Mouse (Mus musculus): ENCODE results near the gene P2rx4. TPM values are rescaled to one million over a fixed set of nuclear protein-coding genes. Genes with fewer than 3 reads are reported as not detected.

Gene P2rx4
- polyA plus RNA-seq, 1 experiment: 112 TPM

DNA sequence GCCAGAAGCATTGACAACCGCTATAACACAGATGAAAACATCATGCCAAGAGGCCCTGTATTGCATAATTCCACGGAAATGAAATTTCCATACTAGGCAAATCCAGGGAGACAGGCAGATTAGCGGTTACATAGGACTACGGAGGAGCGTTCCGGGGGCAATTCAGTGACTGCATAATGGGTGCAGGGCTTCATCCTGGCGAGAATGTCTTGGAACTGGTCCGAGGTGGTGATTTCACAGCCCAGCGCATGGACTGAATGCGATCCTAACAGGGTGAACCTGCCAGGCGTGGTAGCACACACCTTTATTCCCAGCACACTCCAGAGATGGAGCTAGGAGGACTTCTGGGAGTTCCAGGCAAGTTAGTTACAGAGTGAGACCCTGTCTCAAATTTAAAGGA, 59.9 kb downstream of the P2rx4 start:
- no peak for DNase-seq
- TF ChIP-seq CTCF (IDR thresholded peaks at IDR 0.05; ENCODE audit: insufficient read depth, low read length): no peak
- WGBS: 91% methylated on average over 11 of the region's 11 CpGs
- no peak overlapping the region for H3K4me3 ChIP-seq (replicated peaks; ENCODE audit: extremely low read depth, low read depth, low read length)
- peaks cover 5% of the 10 kb centered on the region; the same call in 1 of the 2 replicates for H3K4me1 ChIP-seq (ENCODE audit: control insufficient read depth, insufficient read depth, low read length)

DNA sequence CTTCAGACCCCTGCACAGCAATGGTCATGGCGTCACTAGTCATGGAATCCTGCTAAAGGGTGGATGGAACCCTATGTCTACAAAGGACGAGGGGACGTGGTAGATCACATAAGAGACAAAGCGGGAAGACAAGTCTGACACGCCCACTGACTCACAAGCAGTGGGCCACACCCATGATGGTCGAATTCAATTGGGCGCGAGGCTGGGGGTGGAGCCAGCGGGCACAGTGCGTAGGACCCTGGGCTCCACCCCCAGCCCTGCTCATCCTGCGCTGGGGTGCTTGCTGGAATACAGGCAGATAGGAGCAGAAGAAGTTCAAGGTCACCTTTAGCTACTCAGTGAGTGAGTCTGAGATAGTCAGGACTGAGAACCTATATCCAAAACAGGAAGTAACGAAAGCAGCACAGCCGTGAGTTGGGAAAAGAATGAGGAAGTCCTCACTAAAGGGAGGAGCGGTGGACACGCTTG, 61.8 kb downstream of the P2rx4 start:
- 80% methylated on average over 15 of the region's 15 CpGs for WGBS
- Histone ChIP-seq H3K4me3 (replicated peaks; ENCODE audit: extremely low read depth, low read depth, low read length) (no peak overlapping the region), H3K4me1 (ENCODE audit: control insufficient read depth, insufficient read depth, low read length) (peaks cover 5% of the 10 kb centered on the region; the same call in 1 of the 2 replicates)
- DNase-seq: no peak
- TF ChIP-seq POLR2A (IDR thresholded peaks at IDR 0.05; ENCODE audit: borderline replicate concordance, extremely low read depth, low read depth, low read length) (no peak), CTCF (IDR thresholded peaks at IDR 0.05; ENCODE audit: insufficient read depth, low read length) (no peak)

DNA sequence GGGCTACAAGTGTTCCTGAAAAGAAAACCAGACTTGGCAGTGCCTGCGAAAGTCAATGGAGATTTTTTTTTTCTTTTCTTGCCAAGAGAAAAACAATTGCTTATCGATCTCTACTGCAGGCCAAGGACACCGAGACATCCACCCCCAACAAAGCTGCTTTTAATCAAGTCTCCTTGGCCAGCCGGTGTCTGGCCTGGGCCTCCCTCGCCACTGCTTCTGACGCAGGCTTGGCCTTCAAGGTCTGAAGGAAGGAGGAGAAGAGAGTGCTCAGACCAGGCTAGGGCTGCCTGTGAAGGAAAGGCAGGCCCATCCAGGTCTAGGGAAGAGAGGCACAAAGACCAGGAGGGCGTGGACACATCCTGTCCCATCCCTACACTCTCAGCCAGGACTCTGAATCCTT, 63.0 kb downstream of the P2rx4 start:
- 42% methylated on average over 7 of the region's 7 CpGs for WGBS
- TF ChIP-seq POLR2A (IDR thresholded peaks at IDR 0.05; ENCODE audit: borderline replicate concordance, extremely low read depth, low read depth, low read length): no peak
- TF ChIP-seq CTCF (IDR thresholded peaks at IDR 0.05; ENCODE audit: insufficient read depth, low read length): no peak
- DNase-seq: peak; percentile 28
- no peak overlapping the region for H3K4me3 ChIP-seq (replicated peaks; ENCODE audit: extremely low read depth, low read depth, low read length)
- H3K4me1 ChIP-seq (ENCODE audit: control insufficient read depth, insufficient read depth, low read length): peaks cover 7% of the 10 kb centered on the region

DNA sequence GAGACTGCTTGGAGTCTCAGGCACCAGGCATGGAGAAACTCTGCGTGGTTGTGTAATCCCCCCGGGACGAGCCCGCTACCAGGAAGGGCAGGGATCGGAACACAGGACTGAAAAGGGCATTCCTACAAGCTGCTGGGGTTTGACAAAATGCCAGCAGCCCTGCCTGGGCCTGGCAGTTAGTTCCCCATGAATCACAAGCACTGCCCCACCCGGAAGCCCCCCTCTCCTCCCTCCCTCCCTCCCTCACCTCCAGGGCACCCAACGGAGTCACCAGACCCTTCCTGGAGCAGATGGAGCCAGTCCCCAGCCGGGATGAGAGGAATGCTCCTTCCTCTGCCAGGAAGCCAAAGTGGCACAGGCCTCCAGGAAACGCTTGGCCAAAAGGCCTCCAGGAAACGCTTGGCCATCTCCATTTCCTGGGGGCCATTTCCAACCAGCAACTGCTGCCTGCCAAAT, 63.5 kb downstream of the P2rx4 start:
- peak; percentile 55 for DNase-seq
- TF ChIP-seq CTCF (IDR thresholded peaks at IDR 0.05; ENCODE audit: insufficient read depth, low read length) (no peak), POLR2A (IDR thresholded peaks at IDR 0.05; ENCODE audit: borderline replicate concordance, extremely low read depth, low read depth, low read length) (peak; percentile 9; the same call in 1 of the 2 replicates)
- H3K4me3 ChIP-seq (replicated peaks; ENCODE audit: extremely low read depth, low read depth, low read length): no peak overlapping the region
- peaks cover 9% of the 10 kb centered on the region for H3K4me1 ChIP-seq (ENCODE audit: control insufficient read depth, insufficient read depth, low read length)
- 10% methylated on average over 10 of the region's 10 CpGs for WGBS

DNA sequence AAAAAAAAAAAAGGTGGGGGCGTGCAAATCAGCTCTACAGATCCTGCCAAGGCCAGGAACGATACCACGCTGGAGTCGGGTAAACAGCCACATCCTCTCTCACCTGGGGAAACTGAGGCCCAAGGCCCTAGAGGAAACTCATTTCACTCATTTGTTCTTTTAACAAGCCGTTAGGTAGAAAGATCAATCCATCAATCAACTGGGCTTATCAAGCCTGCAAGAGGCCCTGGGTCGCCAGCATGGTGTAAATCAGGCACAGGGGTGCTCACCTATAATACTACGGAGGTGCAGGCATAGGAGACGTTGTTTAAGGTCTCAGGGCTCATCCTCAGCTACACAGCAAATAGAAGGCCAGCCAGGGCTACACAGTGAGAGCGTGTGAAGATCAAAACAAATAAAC, 64.1 kb downstream of the P2rx4 start:
- H3K4me1 ChIP-seq (ENCODE audit: control insufficient read depth, insufficient read depth, low read length): peaks cover 9% of the 10 kb centered on the region
- no peak for DNase-seq
- H3K4me3 ChIP-seq (replicated peaks; ENCODE audit: extremely low read depth, low read depth, low read length): no peak overlapping the region
- 62% methylated on average over 9 of the region's 9 CpGs for WGBS
- no peak for TF ChIP-seq CTCF (IDR thresholded peaks at IDR 0.05; ENCODE audit: insufficient read depth, low read length)
- TF ChIP-seq POLR2A (IDR thresholded peaks at IDR 0.05; ENCODE audit: borderline replicate concordance, extremely low read depth, low read depth, low read length): no peak

DNA sequence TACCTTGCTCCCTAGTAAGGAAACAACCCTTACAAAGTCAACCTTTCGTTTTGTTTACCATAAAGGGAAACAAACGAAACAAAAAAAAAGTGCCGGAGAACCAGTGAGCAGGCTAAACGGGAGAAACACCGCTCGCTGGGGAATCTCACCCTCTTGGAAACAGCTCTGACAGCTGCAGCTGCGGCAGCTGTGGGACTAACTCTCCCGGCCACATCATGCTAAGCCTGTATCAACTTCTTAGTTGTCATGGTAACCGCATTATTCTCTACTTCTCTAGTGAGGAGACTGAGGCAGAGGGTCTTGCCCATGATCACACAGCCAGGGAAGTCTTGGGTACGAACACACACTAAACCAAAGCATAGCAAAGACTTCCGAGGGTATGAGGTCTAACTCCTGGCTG, 66.4 kb downstream of the P2rx4 start:
- H3K4me3 ChIP-seq (replicated peaks; ENCODE audit: extremely low read depth, low read depth, low read length): no peak overlapping the region
- TF ChIP-seq POLR2A (IDR thresholded peaks at IDR 0.05; ENCODE audit: borderline replicate concordance, extremely low read depth, low read depth, low read length) (no peak), CTCF (IDR thresholded peaks at IDR 0.05; ENCODE audit: insufficient read depth, low read length) (no peak)
- no peak for DNase-seq
- H3K4me1 ChIP-seq (ENCODE audit: control insufficient read depth, insufficient read depth, low read length): peaks cover 13% of the 10 kb centered on the region
- 79% methylated on average over 11 of the region's 11 CpGs for WGBS

DNA sequence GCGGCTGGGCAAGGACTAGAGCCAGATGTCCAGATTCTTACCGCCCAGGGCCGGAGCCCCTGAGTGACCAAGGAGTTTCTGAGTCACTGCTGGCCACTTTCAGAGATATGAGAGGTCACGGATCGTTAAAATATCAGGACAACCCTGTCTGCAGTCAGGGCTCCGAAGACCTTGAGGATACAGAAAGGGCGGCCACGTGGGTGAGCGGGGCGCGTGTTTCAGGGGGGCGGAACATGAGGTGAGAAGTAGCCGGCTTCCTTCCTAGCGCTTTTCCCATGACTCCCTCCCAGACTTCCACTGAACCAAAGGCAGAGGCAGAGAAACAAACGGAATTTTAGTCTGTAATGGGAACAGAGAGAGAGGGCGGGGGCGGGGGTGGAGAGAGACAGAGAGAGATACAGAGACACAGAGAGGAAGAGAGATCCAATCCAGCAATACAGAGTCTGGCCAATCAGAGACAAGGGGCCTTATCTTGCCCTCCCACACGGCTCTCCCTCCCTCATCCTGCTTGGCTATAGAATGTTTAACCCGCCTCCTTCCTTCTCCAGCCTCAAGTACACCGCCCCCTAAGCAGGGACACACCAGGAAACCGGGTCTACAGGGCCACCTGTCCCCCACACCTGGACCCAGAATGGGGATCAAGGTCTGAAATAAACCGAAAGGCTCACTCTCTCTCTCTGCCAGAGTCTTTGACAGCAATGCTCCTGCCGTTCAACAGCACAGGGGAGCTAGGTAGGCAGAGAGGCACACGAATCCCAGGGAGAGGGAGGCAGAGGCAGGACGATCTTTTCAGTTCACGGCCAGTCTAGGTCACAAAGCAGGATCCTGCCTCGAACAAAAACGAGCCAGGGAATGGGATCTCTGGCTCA, 67.6 kb downstream of the P2rx4 start:
- 51% methylated on average over 28 of the region's 28 CpGs for WGBS
- Histone ChIP-seq H3K4me3 (replicated peaks; ENCODE audit: extremely low read depth, low read depth, low read length) (no peak overlapping the region), H3K4me1 (ENCODE audit: control insufficient read depth, insufficient read depth, low read length) (peaks cover 13% of the 10 kb centered on the region)
- DNase-seq: no peak
- TF ChIP-seq CTCF (IDR thresholded peaks at IDR 0.05; ENCODE audit: insufficient read depth, low read length) (no peak), POLR2A (IDR thresholded peaks at IDR 0.05; ENCODE audit: borderline replicate concordance, extremely low read depth, low read depth, low read length) (no peak)

DNA sequence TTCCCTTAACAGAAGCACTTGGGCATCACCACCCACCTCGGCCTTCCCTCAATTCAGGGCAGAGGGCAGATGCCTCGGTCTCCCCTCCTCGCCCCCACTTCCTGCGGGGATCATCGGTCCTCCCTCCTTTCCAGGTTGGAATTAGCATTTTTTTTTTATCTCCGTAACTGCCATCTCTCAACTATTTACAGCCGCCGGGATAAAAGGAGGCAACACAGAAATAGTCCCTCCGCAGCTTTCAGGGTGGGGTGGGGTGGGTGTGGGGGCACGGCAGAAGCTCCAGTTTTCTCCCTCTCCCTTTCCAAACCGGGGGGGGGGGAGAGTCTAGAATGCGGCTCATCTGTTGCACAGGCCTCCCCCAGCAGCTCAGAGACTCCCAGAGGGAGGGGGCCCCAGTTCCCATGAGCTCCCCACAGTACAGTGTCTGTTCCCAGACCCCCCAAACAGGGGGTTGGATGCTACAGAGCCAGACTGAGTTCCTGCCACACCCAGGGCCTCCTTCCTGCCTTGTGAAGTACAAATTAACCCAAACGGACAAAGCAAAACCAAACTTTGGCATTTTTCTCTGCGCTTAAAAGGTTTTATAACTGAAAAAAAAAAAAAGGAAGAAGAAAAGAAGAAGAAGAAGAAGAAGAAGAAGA, 68.4 kb downstream of the P2rx4 start:
- WGBS: 62% methylated on average over 14 of the region's 14 CpGs
- no peak for TF ChIP-seq POLR2A (IDR thresholded peaks at IDR 0.05; ENCODE audit: borderline replicate concordance, extremely low read depth, low read depth, low read length)
- TF ChIP-seq CTCF (IDR thresholded peaks at IDR 0.05; ENCODE audit: insufficient read depth, low read length): no peak
- DNase-seq: no peak
- Histone ChIP-seq H3K4me1 (ENCODE audit: control insufficient read depth, insufficient read depth, low read length) (peaks cover 10% of the 10 kb centered on the region), H3K4me3 (replicated peaks; ENCODE audit: extremely low read depth, low read depth, low read length) (no peak overlapping the region)

DNA sequence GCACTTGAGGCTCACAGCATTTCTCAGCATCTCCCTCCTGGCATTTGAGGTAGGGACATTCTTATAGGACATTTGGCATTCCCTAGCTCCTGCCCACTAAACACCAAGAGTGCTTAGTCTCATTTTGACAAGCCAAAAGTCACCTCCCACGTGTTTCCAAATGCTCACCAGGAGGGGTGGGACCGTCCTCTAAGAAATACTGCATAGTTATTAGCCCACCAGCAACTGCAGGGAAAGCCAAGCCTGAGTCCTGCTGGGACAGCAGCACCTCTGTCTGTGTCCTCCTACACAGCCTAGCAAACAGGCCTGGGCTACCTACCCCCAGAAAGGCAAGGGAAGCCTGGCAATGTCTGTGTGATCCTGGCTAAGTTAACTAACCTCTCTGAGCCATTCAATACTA, 70.0 kb downstream of the P2rx4 start:
- TF ChIP-seq CTCF (IDR thresholded peaks at IDR 0.05; ENCODE audit: insufficient read depth, low read length): no peak
- no peak for TF ChIP-seq POLR2A (IDR thresholded peaks at IDR 0.05; ENCODE audit: borderline replicate concordance, extremely low read depth, low read depth, low read length)
- Histone ChIP-seq H3K4me1 (ENCODE audit: control insufficient read depth, insufficient read depth, low read length) (peaks cover 8% of the 10 kb centered on the region), H3K4me3 (replicated peaks; ENCODE audit: extremely low read depth, low read depth, low read length) (no peak overlapping the region)
- no peak for DNase-seq
- WGBS: 47% methylated on average over 2 of the region's 2 CpGs
